Mouse (Mus musculus) gonadal fat pad, adult 2 months (tissue): ENCODE measurements around the gene Samd4b. TPM values are rescaled to one million over a fixed set of nuclear protein-coding genes. Genes with fewer than 3 reads are reported as not detected.
"Not testable (repeated sequence)": the region's sequence is repeated elsewhere in the genome, so short reads cannot be mapped to it uniquely, and the experiment has no call there.

Experiments used
- DNase-seq: peaks from one replicate; pipeline ENCODE4 v3.0.0-alpha.2; 2012; ENCODE audit warnings: low read depth
- polyA plus RNA-seq: library from polyadenylated mRNA; depleted of rRNA; stranded (reverse); fragments of >200 nt; gene quantifications from 2 replicates; pipeline ENCODE4 v1.2.3, GENCODE M21; 2012

Samd4b gene
- polyA plus RNA-seq, 1 experiment = 72.6 TPM

- no peak for DNase-seq
Measured at GRCm38 (mm10) chr7:28398696-28399340, 199.1 kb downstream of the Samd4b start.

GRCm38 (mm10) chr7:28398000-28398399 lies 199.9 kb downstream of the Samd4b start:
- DNase-seq = no peak

- DNase-seq = no peak
Measured at GRCm38 (mm10) chr7:28395425-28395824, 202.5 kb downstream of the Samd4b start.

GRCm38 (mm10) chr7:28393272-28393951 lies 204.5 kb downstream of the Samd4b start:
- no peak for DNase-seq

GRCm38 (mm10) chr7:28392429-28393271 lies 205.3 kb downstream of the Samd4b start, which contains the start of the genes Med29 and Paf1:
Gene Med29 (minus strand): TSS chr7:28392708.
Gene Paf1 (plus strand): TSS chr7:28392951.
- DNase-seq = peak; percentile 98

GRCm38 (mm10) chr7:28390331-28390730 lies 207.6 kb downstream of the Samd4b start:
- DNase-seq = no peak

GRCm38 (mm10) chr7:28387384-28387783 lies 210.6 kb downstream of the Samd4b start:
- not testable (repeated sequence) for DNase-seq

GRCm38 (mm10) chr7:28386877-28387276 lies 211.1 kb downstream of the Samd4b start:
- DNase-seq = not testable (repeated sequence)

GRCm38 (mm10) chr7:28386462-28386861 lies 211.5 kb downstream of the Samd4b start:
- no peak for DNase-seq

- no peak for DNase-seq
Measured at GRCm38 (mm10) chr7:28386007-28386406, 211.9 kb downstream of the Samd4b start.

GRCm38 (mm10) chr7:28385196-28385595 lies 212.7 kb downstream of the Samd4b start:
- no peak for DNase-seq

GRCm38 (mm10) chr7:28384162-28384561 lies 213.8 kb downstream of the Samd4b start:
- no peak for DNase-seq

- DNase-seq = no peak
Measured at GRCm38 (mm10) chr7:28383606-28384005, 214.3 kb downstream of the Samd4b start.

GRCm38 (mm10) chr7:28382981-28383396 lies 215.0 kb downstream of the Samd4b start:
- no peak for DNase-seq

GRCm38 (mm10) chr7:28382347-28382951 lies 215.5 kb downstream of the Samd4b start:
- no peak for DNase-seq

GRCm38 (mm10) chr7:28381938-28382337 lies 216.0 kb downstream of the Samd4b start:
- no peak for DNase-seq

GRCm38 (mm10) chr7:28381017-28381790 lies 216.7 kb downstream of the Samd4b start:
- DNase-seq = no peak

GRCm38 (mm10) chr7:28380237-28381016 lies 217.5 kb downstream of the Samd4b start, which contains the start of gene Zfp36:
Gene Zfp36 (minus strand): TSS chr7:28380253.
- DNase-seq = no peak

- no peak for DNase-seq
Measured at GRCm38 (mm10) chr7:28378769-28379651, 218.9 kb downstream of the Samd4b start.
